Comparison of ENCODE assay signal across 11 mouse cellular contexts in genomic region chr6:28706976-28707592, GRCm38 (mm10).
DNase-seq lines count a peak whose midpoint lies in the region; ATAC-seq lines count a peak whose summit lies in the region.
"Had no signal": no experiment of that assay in that cellular context is flagged by ENCODE, and none has a peak within 500 bp of the region (broad histone marks: within the 10 kb centered on the region; RNA-seq: fewer than 3 reads in every experiment).

No protein-coding gene starts in this region.

- ATAC-seq in hindbrain, embryonic 16.5 days: no peak; the same call in 1 of the 2 replicates
- ATAC-seq in hindbrain, embryonic 14.5 days (ENCODE audit: low FRiP score): no peak
- no peak for ATAC-seq in embryonic facial prominence, embryonic 14.5 days (ENCODE audit: low read depth)
- peak; percentile 92 for ATAC-seq in liver, embryonic 13.5 days (ENCODE audit: low read depth)

- no peaks in the 10 kb centered on the region for H3K36me3 ChIP-seq in hindbrain, embryonic 16.5 days (ENCODE audit: control insufficient read depth, insufficient read depth, low read length)
- H3K36me3 ChIP-seq in hindbrain, embryonic 14.5 days (replicated peaks; ENCODE audit: control insufficient read depth, insufficient read depth): no peaks in the 10 kb centered on the region
- peaks cover 24% of the 10 kb centered on the region for H3K36me3 ChIP-seq in embryonic facial prominence, embryonic 14.5 days (ENCODE audit: control insufficient read depth, insufficient read depth, low read length)
- peaks cover 19% of the 10 kb centered on the region; the same call in 1 of the 2 replicates for H3K36me3 ChIP-seq in liver, embryonic 13.5 days
- peaks cover 23% of the 10 kb centered on the region for H3K36me3 ChIP-seq in midbrain, embryonic 10.5 days

- H3K27me3 ChIP-seq in hindbrain, embryonic 16.5 days (replicated peaks; ENCODE audit: control insufficient read depth, insufficient read depth, low read length): no peaks in the 10 kb centered on the region
- no peaks in the 10 kb centered on the region for H3K27me3 ChIP-seq in hindbrain, embryonic 14.5 days (ENCODE audit: control insufficient read depth, insufficient read depth, low read length)
- H3K27me3 ChIP-seq in embryonic facial prominence, embryonic 14.5 days (replicated peaks; ENCODE audit: control insufficient read depth, insufficient read depth, low read length): no peaks in the 10 kb centered on the region
- no peaks in the 10 kb centered on the region for H3K27me3 ChIP-seq in liver, embryonic 13.5 days
- H3K27me3 ChIP-seq in midbrain, embryonic 10.5 days (ENCODE audit: low read depth, poor library complexity, severe bottlenecking): no peaks in the 10 kb centered on the region
- H3K27me3 ChIP-seq: limb, embryonic 13.5 days had no signal

- H3K9me3 ChIP-seq in hindbrain, embryonic 16.5 days (ENCODE audit: control insufficient read depth, low read length): no peaks in the 10 kb centered on the region
- no peaks in the 10 kb centered on the region for H3K9me3 ChIP-seq in hindbrain, embryonic 14.5 days (ENCODE audit: control insufficient read depth, low read length)
- H3K9me3 ChIP-seq in embryonic facial prominence, embryonic 14.5 days (ENCODE audit: control insufficient read depth, low read length): no peaks in the 10 kb centered on the region
- no peaks in the 10 kb centered on the region for H3K9me3 ChIP-seq in liver, embryonic 13.5 days (replicated peaks)
- H3K9me3 ChIP-seq in midbrain, embryonic 10.5 days (replicated peaks): no peaks in the 10 kb centered on the region
- H3K9me3 ChIP-seq: limb, embryonic 13.5 days had no signal

- H3K27ac ChIP-seq in hindbrain, embryonic 16.5 days (ENCODE audit: low read depth, low read length): 0 out of 2 replicates have a peak overlapping the region, but pooled peaks have one; percentile 34
- no peak overlapping the region for H3K27ac ChIP-seq in hindbrain, embryonic 14.5 days
- H3K27ac ChIP-seq in embryonic facial prominence, embryonic 14.5 days (replicated peaks; ENCODE audit: low read depth, low read length): 0 out of 2 replicates have a peak overlapping the region, but pooled peaks have one; percentile 17
- H3K27ac ChIP-seq in liver, embryonic 13.5 days: peak overlapping the region; percentile 83
- H3K27ac ChIP-seq in midbrain, embryonic 10.5 days (replicated peaks): no peak overlapping the region
- H3K27ac ChIP-seq: limb, embryonic 13.5 days had no signal

- WGBS in hindbrain, embryonic 16.5 days: 65% methylated on average over 12 of the region's 12 CpGs
- WGBS in hindbrain, embryonic 14.5 days: 82% methylated on average over 12 of the region's 12 CpGs
- WGBS in embryonic facial prominence, embryonic 14.5 days: 75% methylated on average over 12 of the region's 12 CpGs
- 36% methylated on average over 12 of the region's 12 CpGs for WGBS in liver, embryonic 13.5 days (ENCODE audit: insufficient replicate concordance)
- WGBS in midbrain, embryonic 10.5 days: 86% methylated on average over 12 of the region's 12 CpGs

- DNase-seq in hindbrain, embryonic 14.5 days (ENCODE audit: low spot score): no peak
- DNase-seq in c-Kit-positive CD71-positive TER-119-positive erythroid progenitor cells, embryonic 14.5 days (ENCODE audit: low spot score): peak; percentile 66
- no peak for DNase-seq in embryonic facial prominence, embryonic 14.5 days (ENCODE audit: low spot score)
- peak; percentile 61 for DNase-seq in liver, embryonic 13.5 days
- no peak for DNase-seq in midbrain, embryonic 10.5 days (ENCODE audit: low spot score)
- DNase-seq in right cerebral cortex, postnatal 36 days (ENCODE audit: low spot score in 2 of 2): no peak
- DNase-seq in left cerebral cortex, postnatal 14 days (ENCODE audit: low spot score in 2 of 2): no peak
- DNase-seq: adrenal gland, postnatal 36 days had no signal

- peaks cover 24% of the 10 kb centered on the region for H3K4me1 ChIP-seq in hindbrain, embryonic 16.5 days (ENCODE audit: control insufficient read depth, insufficient read depth, low read depth, low read length)
- H3K4me1 ChIP-seq in hindbrain, embryonic 14.5 days (replicated peaks; ENCODE audit: control insufficient read depth, insufficient read depth, low read length): peaks cover 19% of the 10 kb centered on the region
- peaks cover 24% of the 10 kb centered on the region for H3K4me1 ChIP-seq in embryonic facial prominence, embryonic 14.5 days (ENCODE audit: control insufficient read depth, insufficient read depth, low read length)
- peaks cover 69% of the 10 kb centered on the region for H3K4me1 ChIP-seq in liver, embryonic 13.5 days (replicated peaks)
- peaks cover 20% of the 10 kb centered on the region for H3K4me1 ChIP-seq in midbrain, embryonic 10.5 days

- no peak overlapping the region for H3K4me2 ChIP-seq in hindbrain, embryonic 16.5 days (ENCODE audit: low read length)
- H3K4me2 ChIP-seq in hindbrain, embryonic 14.5 days (replicated peaks): no peak overlapping the region
- no peak overlapping the region for H3K4me2 ChIP-seq in embryonic facial prominence, embryonic 14.5 days (ENCODE audit: low read depth, low read length)
- H3K4me2 ChIP-seq in liver, embryonic 13.5 days: peak overlapping the region; percentile 36
- H3K4me2 ChIP-seq: limb, embryonic 13.5 days had no signal

- intact Hi-C loops in left cerebral cortex, postnatal 14 days (cut with DNase I): no loop called here

- H3K4me3 ChIP-seq in hindbrain, embryonic 16.5 days (ENCODE audit: low read length): no peak overlapping the region
- H3K4me3 ChIP-seq in hindbrain, embryonic 14.5 days (replicated peaks; ENCODE audit: low read length): no peak overlapping the region
- no peak overlapping the region for H3K4me3 ChIP-seq in embryonic facial prominence, embryonic 14.5 days (ENCODE audit: low read depth, low read length)
- H3K4me3 ChIP-seq in liver, embryonic 13.5 days (replicated peaks): no peak overlapping the region
- no peak overlapping the region for H3K4me3 ChIP-seq in midbrain, embryonic 10.5 days
- H3K4me3 ChIP-seq: limb, embryonic 13.5 days; myocyte had no signal

- peak overlapping the region; percentile 6; the same call in 1 of the 2 replicates for H3K9ac ChIP-seq in hindbrain, embryonic 16.5 days (ENCODE audit: low read depth, low read length)
- no peak overlapping the region for H3K9ac ChIP-seq in hindbrain, embryonic 14.5 days
- no peak overlapping the region for H3K9ac ChIP-seq in embryonic facial prominence, embryonic 14.5 days (ENCODE audit: low read depth, low read length)
- H3K9ac ChIP-seq in liver, embryonic 13.5 days: peak overlapping the region; percentile 34; the same call in 1 of the 2 replicates
- H3K9ac ChIP-seq: limb, embryonic 13.5 days had no signal

Comparison
In these comparisons a context has a peak if more than half of its experiments do, and no peak if none do; other contexts are left out.
1. H3K27ac ChIP-seq: peak in hindbrain, embryonic 16.5 days (single experiment), embryonic facial prominence, embryonic 14.5 days (single experiment) and liver, embryonic 13.5 days (single experiment); none in hindbrain, embryonic 14.5 days (single experiment) and midbrain, embryonic 10.5 days (single experiment).
2. H3K9ac ChIP-seq: peak in hindbrain, embryonic 16.5 days (single experiment) and liver, embryonic 13.5 days (single experiment); none in hindbrain, embryonic 14.5 days (single experiment) and embryonic facial prominence, embryonic 14.5 days (single experiment).
3. DNase-seq: peak in c-Kit-positive CD71-positive TER-119-positive erythroid progenitor cells, embryonic 14.5 days (single experiment) and liver, embryonic 13.5 days (single experiment); none in hindbrain, embryonic 14.5 days (single experiment), embryonic facial prominence, embryonic 14.5 days (single experiment), midbrain, embryonic 10.5 days (single experiment), right cerebral cortex, postnatal 36 days (0 of 2) and left cerebral cortex, postnatal 14 days (0 of 2).